Mouse (Mus musculus): ENCODE data around the gene Spryd3.

Gene Spryd3

GRCm38 (mm10) chr15:102147674-102148402 lies 11.8 kb upstream of the Spryd3 start:
- DNase-seq (ENCODE audit: low read depth, low spot score) = no peak

DNA sequence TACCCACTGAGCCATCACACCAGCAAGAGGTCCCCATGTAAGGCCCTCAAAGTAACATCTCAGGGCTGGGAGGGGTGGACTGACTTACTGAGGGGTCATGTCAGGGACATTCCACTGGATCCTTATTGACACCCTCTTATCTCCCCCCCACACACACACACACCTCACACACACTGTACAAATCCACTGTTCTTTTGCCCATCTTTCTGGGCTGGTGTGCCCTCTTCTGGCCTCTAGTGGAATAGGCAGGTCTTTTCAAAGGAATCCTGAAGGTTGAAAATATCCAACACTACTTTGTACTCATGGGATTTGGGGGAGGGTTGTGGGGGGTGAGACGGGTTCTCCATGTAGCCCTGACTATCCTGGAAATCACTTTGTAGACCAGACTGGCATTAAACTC lies 10.8 kb upstream of the Spryd3 start:
- peak; percentile 50 for DNase-seq (ENCODE audit: low read depth, low spot score)

GRCm38 (mm10) chr15:102146089-102146488 lies 10.1 kb upstream of the Spryd3 start:
- no peak for DNase-seq (ENCODE audit: low read depth, low spot score)

- DNase-seq (ENCODE audit: low read depth, low spot score) = no peak
These were observed 9.3 kb upstream of the Spryd3 start for GRCm38 (mm10) chr15:102145330-102145729.

DNA sequence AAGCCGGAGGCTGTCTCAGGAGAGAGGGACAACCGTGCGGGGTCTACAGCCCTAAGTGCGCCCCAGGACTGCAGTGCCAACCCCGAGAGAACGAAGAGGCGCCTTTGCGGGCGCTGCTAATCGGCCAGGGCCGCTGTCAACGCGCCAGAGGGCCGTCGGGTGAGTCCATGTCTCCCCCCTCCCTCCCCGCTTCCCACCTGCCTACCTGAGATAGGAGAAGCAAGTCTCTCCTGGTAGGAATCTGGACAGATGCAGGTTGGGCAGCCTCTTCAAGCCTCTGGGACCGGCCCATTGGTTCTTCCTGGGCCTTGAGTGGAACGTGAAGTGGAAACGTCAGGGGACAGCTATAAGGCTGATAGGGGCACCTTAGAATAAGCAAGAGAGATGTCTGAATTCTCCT lies 8.7 kb upstream of the Spryd3 start:
- DNase-seq (ENCODE audit: low read depth, low spot score) = no peak

- no peak for DNase-seq (ENCODE audit: low read depth, low spot score)
These were observed 8.3 kb upstream of the Spryd3 start, which contains the start of gene Igfbp6 for GRCm38 (mm10) chr15:102144274-102144711. TSS of gene Igfbp6 (plus strand) at chr15:102144362.

- no peak for DNase-seq (ENCODE audit: low read depth, low spot score)
These were observed 7.2 kb upstream of the Spryd3 start for GRCm38 (mm10) chr15:102142914-102143912.

GRCm38 (mm10) chr15:102141120-102141519 lies 5.1 kb upstream of the Spryd3 start:
- no peak for DNase-seq (ENCODE audit: low read depth, low spot score)

GRCm38 (mm10) chr15:102135522-102136128 lies 409 bp downstream of the Spryd3 start:
- DNase-seq (ENCODE audit: low read depth, low spot score) = no peak

DNA sequence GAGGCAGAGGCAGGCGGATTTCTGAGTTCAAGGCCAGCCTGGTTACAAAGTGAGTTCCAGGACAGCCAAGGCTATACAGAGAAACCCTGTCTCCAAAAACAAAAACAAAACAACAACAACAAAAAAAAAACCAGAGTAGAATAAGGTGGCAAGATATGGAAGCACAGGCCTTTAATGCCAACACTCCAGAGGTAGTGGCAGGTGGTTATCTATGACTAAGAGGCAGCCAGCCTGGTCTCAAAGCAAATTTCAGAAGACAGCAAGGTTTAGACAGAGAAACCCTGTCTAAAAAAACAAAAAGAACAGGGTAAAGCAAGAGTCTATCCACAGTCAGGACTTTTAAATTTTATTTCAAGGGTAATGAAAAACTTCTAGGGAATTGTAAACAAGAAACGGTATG lies 1.3 kb downstream of the Spryd3 start:
- DNase-seq (ENCODE audit: low read depth, low spot score) = no peak

DNA sequence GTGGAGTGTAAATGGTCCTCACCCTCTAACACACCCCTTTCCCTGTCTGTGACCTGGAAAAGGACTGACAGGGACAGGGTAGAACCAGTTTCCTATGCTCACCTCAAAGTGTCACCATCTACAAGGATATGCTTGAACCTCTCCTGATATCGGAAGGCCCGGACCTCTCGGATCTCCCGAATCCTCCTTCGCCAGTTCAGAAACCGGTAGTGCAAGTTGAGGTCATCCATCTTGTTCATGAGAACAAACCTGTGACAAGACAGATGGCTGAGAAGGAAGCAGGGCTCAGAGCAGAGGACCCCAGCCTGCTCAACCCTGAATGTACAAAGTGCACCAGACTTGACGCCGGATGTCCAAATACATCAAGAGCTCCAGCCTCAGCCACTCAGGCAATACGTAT lies 2.7 kb downstream of the Spryd3 start:
- no peak for DNase-seq (ENCODE audit: low read depth, low spot score)

GRCm38 (mm10) chr15:102126303-102126702 lies 9.7 kb downstream of the Spryd3 start:
- no peak for DNase-seq (ENCODE audit: low read depth, low spot score)

GRCm38 (mm10) chr15:102120530-102120929 lies 15.5 kb downstream of the Spryd3 start:
- DNase-seq (ENCODE audit: low read depth, low spot score) = no peak

GRCm38 (mm10) chr15:102119831-102120170 lies 16.2 kb downstream of the Spryd3 start:
- DNase-seq (ENCODE audit: low read depth, low spot score) = no peak

DNA sequence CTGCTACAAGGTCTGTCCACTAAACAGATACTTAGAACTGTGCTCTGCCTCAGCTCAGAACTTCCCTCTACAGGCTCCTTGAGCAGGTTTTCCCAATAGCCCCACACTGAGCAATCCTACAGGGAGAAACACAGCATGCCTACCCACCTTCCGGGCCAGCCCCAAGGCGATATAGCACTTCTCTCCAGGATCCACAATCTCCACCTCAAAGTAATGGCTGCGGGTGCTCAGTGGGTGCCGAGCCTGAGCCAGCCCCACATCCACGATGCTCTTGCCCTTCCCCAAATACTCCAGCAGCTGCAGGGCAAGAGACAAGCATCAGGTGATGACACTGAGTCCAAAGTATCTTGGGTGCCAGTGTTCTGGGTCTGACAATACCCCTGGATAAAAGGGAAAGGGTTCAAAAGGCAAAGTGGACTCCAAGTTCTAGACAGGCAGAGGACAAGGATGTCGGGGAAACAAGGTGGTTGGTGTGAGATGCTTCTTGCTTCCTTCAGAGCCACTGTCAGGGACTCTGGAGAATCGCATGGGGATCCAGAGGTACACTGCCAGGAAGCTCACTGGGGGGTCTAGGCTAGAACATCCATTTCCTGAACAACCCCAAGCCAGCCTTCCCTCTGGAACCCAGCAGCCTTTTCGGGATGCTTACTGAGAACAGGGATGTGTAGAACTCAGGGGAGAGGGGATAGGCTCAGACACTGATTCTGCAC lies 16.8 kb downstream of the Spryd3 start:
- DNase-seq (ENCODE audit: low read depth, low spot score) = no peak

GRCm38 (mm10) chr15:102118591-102118990 lies 17.4 kb downstream of the Spryd3 start:
- DNase-seq (ENCODE audit: low read depth, low spot score) = no peak

DNA sequence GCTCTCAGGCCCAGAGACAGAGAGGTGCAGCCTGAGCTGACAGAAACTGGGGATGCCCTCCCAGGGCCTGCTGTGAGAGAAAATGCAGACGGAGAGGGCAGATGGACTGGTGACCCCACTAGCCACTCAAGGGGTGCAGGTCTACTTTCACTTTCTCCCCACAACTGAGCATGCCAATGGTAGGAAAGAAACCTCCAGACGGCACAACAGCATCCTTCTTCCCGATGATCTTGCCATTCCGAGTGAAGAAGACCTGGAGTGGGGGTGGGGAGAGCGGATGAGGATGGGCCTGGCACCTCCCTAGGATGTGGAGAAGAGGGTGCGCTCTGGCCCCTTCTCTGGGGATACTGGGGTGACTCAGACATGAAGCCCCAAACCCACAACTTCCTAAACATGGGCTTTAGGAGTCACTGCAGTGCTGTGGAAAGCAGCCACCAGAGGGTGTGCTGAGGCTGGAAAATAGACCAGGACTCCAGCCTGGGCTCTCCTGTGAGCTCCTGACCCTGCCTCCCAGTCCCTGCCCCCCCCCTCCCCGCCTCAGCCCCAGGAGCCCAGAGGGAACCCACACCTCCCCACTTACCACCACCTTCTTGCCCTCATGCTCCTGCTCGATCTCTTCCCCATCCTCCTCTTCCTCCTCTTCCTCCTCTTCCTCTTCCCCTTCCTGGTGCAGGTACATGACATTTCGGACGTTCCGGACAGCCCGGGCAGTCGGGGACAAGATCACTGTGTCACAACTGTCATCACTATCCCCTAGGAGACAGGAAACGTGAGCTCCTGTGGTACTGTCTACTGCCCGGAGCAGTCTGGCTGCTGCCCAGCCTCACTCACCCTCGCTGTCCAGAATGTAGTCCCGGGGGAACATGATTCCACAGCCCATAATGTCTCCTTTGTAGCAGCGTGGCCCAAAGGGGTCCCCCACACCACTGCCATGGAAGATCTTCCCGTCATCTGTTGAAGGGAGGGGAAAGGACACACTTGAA lies 18.3 kb downstream of the Spryd3 start:
- no peak for DNase-seq (ENCODE audit: low read depth, low spot score)

- DNase-seq (ENCODE audit: low read depth, low spot score) = no peak
These were observed 19.1 kb downstream of the Spryd3 start for GRCm38 (mm10) chr15:102116753-102117415.

DNA sequence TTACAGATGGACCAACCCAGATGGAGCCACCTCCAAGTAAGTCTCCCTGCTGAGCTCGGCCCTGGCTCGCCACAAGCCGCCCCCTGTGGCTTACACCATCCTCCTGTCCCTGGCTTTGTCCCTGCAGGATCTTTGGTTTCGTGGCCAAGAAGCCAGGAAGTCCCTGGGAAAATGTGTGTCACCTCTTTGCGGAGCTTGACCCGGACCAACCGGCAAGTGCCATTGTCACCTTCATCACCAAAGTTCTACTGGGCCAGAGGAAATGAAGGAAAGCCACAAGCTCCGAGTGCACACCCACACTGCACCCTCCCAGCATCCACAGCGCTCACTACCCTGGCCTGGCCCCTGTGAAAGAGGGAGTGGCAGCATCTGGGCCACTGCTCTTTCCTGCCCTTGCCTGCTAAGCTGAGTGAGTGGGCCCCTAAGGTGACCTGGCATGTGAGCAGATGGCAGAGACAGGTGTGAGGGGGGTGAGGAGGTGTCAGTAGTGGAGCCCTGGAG lies 20.3 kb downstream of the Spryd3 start:
- no peak for DNase-seq (ENCODE audit: low read depth, low spot score)

All from forelimb bud, embryonic 11.5 days (tissue).